ENCODE assay signal across 19 mouse cellular contexts in the genomic region with DNA sequence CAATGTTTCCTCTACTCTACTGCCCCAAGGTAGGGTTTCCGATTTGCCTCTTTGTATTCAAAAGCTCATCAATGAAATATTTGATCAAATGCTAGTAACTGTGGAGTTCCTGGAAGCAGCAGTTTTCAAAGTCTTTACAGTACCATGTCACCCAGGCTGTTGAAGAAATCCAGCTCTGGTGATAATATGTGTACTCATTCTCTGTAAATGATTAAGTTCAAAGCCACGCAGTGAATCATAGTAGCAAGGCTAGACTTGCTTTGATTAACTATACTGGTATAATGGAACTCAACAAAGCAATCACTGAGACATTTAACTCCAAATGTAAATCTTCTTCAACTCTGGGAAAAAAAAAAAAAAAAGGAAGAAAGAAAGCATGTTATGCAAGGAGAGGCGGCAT.
"Had no signal": no experiment of that assay in that cellular context is flagged by ENCODE, and none has a peak within 500 bp of the region (broad histone marks: within the 10 kb centered on the region; RNA-seq: fewer than 3 reads in every experiment).

No protein-coding gene starts in this region.

- H3K9ac ChIP-seq: liver, embryonic 15.5 days; lung, embryonic 14.5 days; midbrain, embryonic 12.5 days; neural tube, embryonic 13.5 days; neural tube, embryonic 15.5 days; stomach, embryonic 15.5 days had no signal

- ATAC-seq: midbrain, embryonic 16.5 days had no signal

- H3K27ac ChIP-seq: liver, embryonic 15.5 days; midbrain, embryonic 10.5 days; midbrain, embryonic 12.5 days; neural tube, embryonic 13.5 days; neural tube, embryonic 15.5 days; stomach, embryonic 15.5 days had no signal

- H3K9me3 ChIP-seq: liver, embryonic 15.5 days; neural tube, embryonic 15.5 days; stomach, embryonic 15.5 days had no signal

- H3K4me3 ChIP-seq: liver, embryonic 15.5 days; midbrain, embryonic 10.5 days; midbrain, embryonic 12.5 days; myocyte; neural tube, embryonic 13.5 days; neural tube, embryonic 15.5 days; stomach, embryonic 15.5 days had no signal

- H3K4me2 ChIP-seq: liver, embryonic 15.5 days; lung, embryonic 14.5 days; midbrain, embryonic 12.5 days; neural tube, embryonic 13.5 days; neural tube, embryonic 15.5 days; stomach, embryonic 15.5 days had no signal

- H3K36me3 ChIP-seq: liver, embryonic 15.5 days; midbrain, embryonic 10.5 days; midbrain, embryonic 12.5 days; neural tube, embryonic 13.5 days; neural tube, embryonic 15.5 days; stomach, embryonic 15.5 days had no signal

- DNase-seq: lung, adult 18-20 months; lung, embryonic 14.5 days; lung, postnatal 10 days; lung, postnatal 4 days; midbrain, embryonic 14.5 days; retina, postnatal 1 day; right cerebral cortex, adult 18-20 months; right cerebral cortex, postnatal 25 days; thymus, adult 2 months; thymus, postnatal 25 days; thymus, postnatal 4 days had no signal

- H3K27me3 ChIP-seq: liver, embryonic 15.5 days; neural tube, embryonic 13.5 days; neural tube, embryonic 15.5 days; stomach, embryonic 15.5 days had no signal

- H3K4me1 ChIP-seq: liver, embryonic 15.5 days; midbrain, embryonic 10.5 days; midbrain, embryonic 12.5 days; neural tube, embryonic 13.5 days; neural tube, embryonic 15.5 days; stomach, embryonic 15.5 days had no signal
